Mouse (Mus musculus) layer of hippocampus, adult 9-11 months (tissue): Measurements from ENCODE around the gene Tfap2e.
A peak's percentile ranks its signal among the peaks of the same experiment; 100 is the strongest.

ENCODE experiments used
- DNase-seq: peaks from one replicate; pipeline ENCODE4 v3.0.0; 2022

The Tfap2e gene

GRCm38 (mm10) chr4:126750863-126751555 lies 15.0 kb upstream of the Tfap2e start:
- DNase-seq, result peak; percentile 51

GRCm38 (mm10) chr4:126750046-126750683 lies 14.1 kb upstream of the Tfap2e start:
- peak; percentile 77 for DNase-seq

GRCm38 (mm10) chr4:126749553-126749952 lies 13.5 kb upstream of the Tfap2e start:
- DNase-seq, result peak; percentile 72

DNA sequence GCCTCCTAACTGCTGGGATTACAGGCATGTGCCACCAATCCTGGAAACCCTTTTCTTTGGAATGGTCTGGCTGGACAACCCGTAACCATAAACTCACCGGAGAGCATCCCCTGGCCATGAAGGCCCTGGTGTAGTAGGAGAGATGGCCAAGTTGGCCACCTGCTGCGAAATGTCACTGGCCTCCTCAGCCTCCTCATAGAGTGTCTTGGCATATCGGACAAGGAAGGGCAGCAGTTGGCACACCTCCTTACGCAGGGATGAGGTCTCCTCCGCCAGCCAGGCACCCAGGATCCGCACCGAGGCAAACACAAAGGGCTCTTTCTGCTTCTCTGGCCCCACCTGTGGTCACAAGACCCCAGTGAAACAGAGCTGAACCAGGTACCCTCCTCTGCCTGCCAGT lies 12.3 kb upstream of the Tfap2e start:
- no peak for DNase-seq

GRCm38 (mm10) chr4:126746194-126746840 lies 10.3 kb upstream of the Tfap2e start:
- DNase-seq, result peak; percentile 40

DNA sequence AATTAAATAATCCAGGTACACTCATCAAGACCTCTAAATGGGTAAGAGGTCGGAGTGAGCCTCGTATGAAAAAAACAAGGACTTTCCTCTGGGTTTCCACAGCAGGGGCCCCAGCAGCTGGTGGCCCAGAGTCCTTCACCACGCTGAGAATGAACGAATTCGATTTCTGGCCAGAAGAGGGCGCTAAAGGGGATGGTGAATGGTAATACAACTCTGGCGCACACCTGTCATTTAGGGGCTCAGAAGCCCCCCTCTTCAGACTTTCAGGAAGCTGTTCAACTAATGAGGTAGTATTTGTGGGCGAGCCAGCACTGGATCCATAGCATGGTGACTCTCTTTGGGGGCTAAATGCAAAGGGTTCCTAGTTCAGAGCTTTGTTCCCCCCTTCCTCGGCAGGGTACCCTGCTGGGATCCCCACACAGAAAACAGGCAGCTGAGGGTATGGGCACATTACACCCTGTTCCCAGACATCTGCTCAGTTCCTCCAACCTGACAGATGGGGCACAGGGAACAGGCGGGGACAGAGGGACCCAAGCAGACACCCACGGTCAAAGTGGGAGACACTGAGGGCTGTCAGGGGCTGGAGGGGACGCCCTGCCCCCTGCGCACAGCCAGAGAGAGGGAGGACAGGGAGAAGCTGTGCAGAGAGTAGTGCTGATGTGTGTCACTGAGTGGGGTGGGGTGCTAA lies 9.6 kb upstream of the Tfap2e start:
- DNase-seq, result peak; percentile 77

- no peak for DNase-seq
Measured at GRCm38 (mm10) chr4:126744831-126745230, 8.8 kb upstream of the Tfap2e start.

GRCm38 (mm10) chr4:126743713-126744112 lies 7.7 kb upstream of the Tfap2e start:
- DNase-seq, result no peak

DNA sequence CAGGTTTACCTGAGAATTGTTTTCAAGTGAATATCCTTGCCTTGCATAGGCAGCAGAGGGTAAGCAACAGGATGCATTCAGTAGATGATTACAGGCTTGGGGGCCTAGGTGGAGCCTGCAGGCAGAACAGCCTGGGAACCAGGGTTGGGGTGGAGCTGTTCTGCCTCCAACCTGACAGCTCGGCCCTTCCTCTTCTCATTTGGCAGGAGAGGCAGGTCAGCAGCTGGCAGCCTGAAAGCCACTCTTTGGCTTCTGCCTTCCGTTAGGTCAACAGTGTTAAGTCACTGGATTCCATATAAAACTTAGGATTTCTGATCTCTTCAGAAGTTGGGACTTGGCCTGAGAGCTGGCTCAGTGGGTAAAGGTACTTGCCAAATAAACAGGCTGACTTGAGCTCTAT lies 6.9 kb upstream of the Tfap2e start:
- DNase-seq, result no peak

DNA sequence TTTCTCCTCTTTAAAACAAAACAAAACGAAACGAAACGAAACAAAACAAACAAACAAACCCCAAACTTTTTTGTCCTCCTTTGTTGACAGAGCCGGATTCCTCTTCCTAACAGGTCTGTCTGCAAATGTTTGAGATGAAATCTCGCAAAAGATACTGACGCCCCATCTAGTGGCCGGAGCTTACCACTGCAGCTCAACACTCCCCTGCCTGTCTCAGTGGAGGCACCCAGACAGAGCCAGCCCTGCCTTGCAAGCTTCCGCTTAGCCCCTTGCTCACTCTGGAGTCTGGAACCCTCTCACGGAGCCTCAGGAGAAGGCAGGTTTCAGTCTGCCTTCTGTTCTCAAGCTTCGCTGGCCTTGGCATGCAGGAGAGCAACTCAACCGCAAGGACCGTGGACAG lies 5.4 kb upstream of the Tfap2e start:
- peak; percentile 81 for DNase-seq

GRCm38 (mm10) chr4:126739966-126740676 lies 4.1 kb upstream of the Tfap2e start:
- DNase-seq, result no peak

- DNase-seq, result no peak
Measured at GRCm38 (mm10) chr4:126735382-126736000, 549 bp downstream of the Tfap2e start.

DNA sequence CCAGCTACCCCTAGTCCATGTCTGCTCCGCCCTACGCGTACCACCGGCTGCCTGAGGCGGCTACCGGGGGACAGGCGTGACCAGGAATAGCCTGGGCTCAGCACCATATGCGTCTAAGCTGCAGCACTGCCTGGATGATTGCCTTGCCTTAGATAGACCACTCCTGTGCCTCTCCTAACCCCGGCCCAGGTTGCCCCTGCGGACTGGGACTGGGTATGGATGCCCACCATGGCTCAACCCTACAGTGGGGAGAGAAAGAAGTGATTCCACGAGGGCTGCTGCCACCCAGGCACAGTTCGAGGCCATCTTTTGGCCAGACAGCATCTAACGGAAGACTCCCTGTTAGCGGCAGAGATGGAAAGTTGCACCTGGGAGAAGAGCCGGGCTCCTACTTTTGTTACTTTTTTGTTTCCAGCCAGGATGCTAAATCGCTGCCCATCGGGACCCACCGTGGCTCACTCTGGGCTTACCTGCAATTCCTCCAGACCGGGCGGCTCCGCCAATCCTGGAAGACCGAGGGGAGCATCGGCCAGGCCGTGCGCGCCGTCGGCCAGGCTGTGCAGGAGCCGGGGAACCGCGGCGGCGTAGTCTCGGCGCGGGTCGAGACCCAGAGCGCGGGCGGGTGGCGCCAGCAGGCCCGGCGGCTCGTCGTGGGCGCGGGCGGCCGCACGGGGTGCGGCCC lies 1.2 kb downstream of the Tfap2e start:
- no peak for DNase-seq

DNA sequence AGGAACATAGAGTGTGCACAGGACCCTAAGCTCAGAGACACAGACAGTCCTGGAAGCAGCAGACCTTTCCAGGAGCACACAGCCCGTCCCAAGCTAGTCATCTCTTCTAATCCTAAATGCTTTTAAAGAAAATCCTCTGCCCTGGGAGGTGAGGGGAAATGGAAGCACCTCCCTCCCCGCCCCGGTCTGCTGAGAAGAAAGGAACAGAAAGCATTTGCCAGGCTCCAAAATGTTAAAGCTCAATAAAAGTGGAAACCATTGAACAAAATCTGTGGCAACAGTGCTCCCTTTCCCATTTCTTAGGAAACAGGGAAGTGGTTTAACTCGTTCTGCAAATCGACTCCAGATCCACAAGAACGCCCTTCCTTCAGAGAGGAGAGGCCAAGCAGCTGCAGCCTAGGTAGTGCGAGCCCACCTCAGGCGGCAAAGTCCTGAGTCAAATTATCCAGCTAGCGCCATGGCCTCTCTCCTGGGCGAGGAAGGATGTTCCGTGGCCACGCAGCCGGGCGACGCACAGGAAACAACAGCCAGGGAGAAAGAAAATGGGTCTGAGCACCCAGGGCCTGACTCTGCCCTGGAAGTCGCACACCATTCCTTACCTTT lies 1.9 kb downstream of the Tfap2e start:
- no peak for DNase-seq

- DNase-seq, result no peak
Measured at GRCm38 (mm10) chr4:126732531-126733380, 3.3 kb downstream of the Tfap2e start.

DNA sequence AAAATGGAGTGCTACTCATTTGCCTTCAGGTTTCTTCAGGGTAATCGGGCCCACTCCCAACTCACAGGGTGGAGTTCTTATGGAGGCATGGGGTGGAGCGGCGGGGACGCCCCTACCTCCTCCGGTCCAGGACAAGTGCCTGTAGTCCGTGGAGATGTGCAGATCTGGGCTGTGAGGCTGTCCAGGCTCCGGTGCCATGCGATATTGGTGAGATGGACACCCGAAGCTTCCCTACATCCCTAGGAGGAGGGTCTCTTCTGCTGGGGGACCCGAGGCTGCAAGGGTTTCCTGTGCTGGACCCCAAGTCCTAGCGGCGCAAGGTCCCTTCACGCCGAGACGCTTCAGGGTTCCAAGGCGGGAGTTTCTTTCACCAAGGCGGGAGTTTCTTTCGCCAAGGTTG lies 3.9 kb downstream of the Tfap2e start:
- DNase-seq, result no peak

DNA sequence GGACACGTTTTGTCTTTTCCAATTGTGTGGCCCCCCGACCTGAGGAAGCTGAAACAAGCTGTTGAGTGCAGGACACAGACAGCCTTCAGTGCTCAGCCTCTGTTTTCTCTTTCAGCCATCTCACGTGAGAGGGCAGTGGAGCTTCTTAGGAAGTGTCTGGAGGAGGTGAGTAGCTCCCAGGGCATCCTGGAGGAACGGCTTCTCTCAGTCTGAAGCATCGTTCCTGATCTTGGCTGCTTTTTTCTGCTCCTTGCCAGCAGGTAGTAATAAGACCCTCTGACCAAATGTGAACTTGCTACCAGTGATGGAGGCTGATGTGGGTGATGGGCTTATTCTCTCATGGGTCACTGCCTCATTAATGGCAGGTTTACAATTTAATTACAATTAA lies 28.6 kb downstream of the Tfap2e start:
- no peak for DNase-seq

- no peak for DNase-seq
Measured at GRCm38 (mm10) chr4:126706630-126707438, 29.2 kb downstream of the Tfap2e start.

DNA sequence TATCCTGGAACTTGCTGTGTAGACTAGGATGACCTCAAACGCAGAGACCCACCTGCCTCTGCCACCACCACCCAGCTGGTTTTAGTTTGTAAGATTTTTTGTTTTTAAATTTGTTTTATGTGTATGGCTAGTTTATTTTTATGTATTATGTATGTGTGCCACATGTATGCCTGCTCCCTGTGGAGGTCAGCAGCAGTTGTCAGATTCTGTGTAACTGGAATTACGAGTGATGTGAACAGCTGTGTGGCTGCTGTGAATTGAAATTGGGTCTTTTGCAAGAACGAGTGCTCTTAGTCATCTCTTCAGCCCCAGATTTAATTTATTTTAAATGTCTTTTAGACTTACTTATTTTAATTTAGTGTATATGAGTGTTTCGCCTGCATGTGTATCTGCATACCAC lies 39.1 kb downstream of the Tfap2e start:
- no peak for DNase-seq

GRCm38 (mm10) chr4:126693021-126693420 lies 43.0 kb downstream of the Tfap2e start:
- no peak for DNase-seq
